Mouse (Mus musculus) lung, embryonic 14.5 days (tissue): ENCODE data around the gene Psmd4. TPM values are rescaled to one million over a fixed set of nuclear protein-coding genes. Genes with fewer than 3 reads are reported as not detected.

Experiments used
- ATAC-seq: fragments of 200-750 bp; cut with Nextera tagmentation; 2 replicates; pipeline ENCODE4 v1.8.0; 2017; ENCODE audit warnings: mild to moderate bottlenecking, moderate TSS enrichment, moderate library complexity; ENCODE audit not compliant: insufficient read depth
- DNase-seq: peaks from one replicate; pipeline ENCODE4 v3.0.0-alpha.2; 2015
- H3K27ac ChIP-seq: fragments of 300-500 bp; sonication (generic); 2 replicates; pipeline ENCODE4 v1.5.1; 2014; ENCODE audit warnings: low read depth, mild to moderate bottlenecking, moderate library complexity
- H3K27me3 ChIP-seq: fragments of 300-500 bp; sonication (generic); 2 replicates; pipeline ENCODE4 v1.6.1; 2014; ENCODE audit warnings: low read length, control low read depth; ENCODE audit not compliant: insufficient read depth
- H3K36me3 ChIP-seq: fragments of 300-500 bp; sonication (generic); 2 replicates; pipeline ENCODE4 v1.6.1; 2014; ENCODE audit warnings: control low read depth; ENCODE audit not compliant: insufficient read depth
- H3K4me1 ChIP-seq: fragments of 300-500 bp; sonication (generic); 2 replicates; pipeline ENCODE4 v1.6.1; 2014; ENCODE audit warnings: antibody characterized with exemption, control low read depth; ENCODE audit not compliant: insufficient read depth
- H3K4me2 ChIP-seq: fragments of 300-500 bp; sonication (generic); 2 replicates; pipeline ENCODE4 v1.6.1; 2014; ENCODE audit warnings: mild to moderate bottlenecking
- H3K4me3 ChIP-seq: fragments of 300-500 bp; sonication (generic); 2 replicates; pipeline ENCODE4 v1.5.1; 2014; ENCODE audit warnings: low read depth, low read length
- H3K9ac ChIP-seq: fragments of 300-500 bp; sonication (generic); 2 replicates; pipeline ENCODE4 v1.6.1; 2014
- H3K9me3 ChIP-seq: fragments of 300-500 bp; sonication (generic); 2 replicates; pipeline ENCODE4 v1.6.1; 2016; ENCODE audit warnings: low read depth, low read length, control low read depth
- CTCF ChIP-seq: IDR thresholded peaks from 2 replicates; pipeline ENCODE4 v1.5.1; 2016; ENCODE audit warnings: antibody characterized with exemption, low read depth
- WGBS: fragments of 180-500 bp; shearing (Covaris S2); extraction: QIAGEN DNeasy Blood & Tissue Kit; methylation state at CpG from one replicate; pipeline ENCODE4 v1.1.7; 2014; 5-methylcytosine and 5-hydroxymethylcytosine counted together
- polyA plus RNA-seq: library from polyadenylated mRNA; unstranded; fragments of >200 nt; fragmentation: Nextera tagmentation; extraction: Ambion mirVana; gene quantifications from 2 replicates; pipeline ENCODE4 v1.2.1, GENCODE M21; 2014

Psmd4 gene
- polyA plus RNA-seq, 1 experiment from 2014 or later = 250 TPM

- no peaks in the 10 kb centered on the region for H3K9me3 ChIP-seq
- H3K36me3 ChIP-seq = peaks cover 29% of the 10 kb centered on the region
- peaks cover 8% of the 10 kb centered on the region; the same call in 1 of the 2 replicates for H3K4me1 ChIP-seq
- ATAC-seq (peak; percentile 10; the same call in 1 of the 2 replicates), DNase-seq (peak; percentile 68)
- peak overlapping the region; percentile 91 for H3K4me2 ChIP-seq
- peak overlapping the region; percentile 84 for H3K4me3 ChIP-seq
- WGBS = 1% methylated on average over 44 of the region's 44 CpGs
- no peaks in the 10 kb centered on the region for H3K27me3 ChIP-seq
- H3K27ac ChIP-seq = peak overlapping the region; percentile 99
- TF ChIP-seq CTCF = no peak
- peak overlapping the region; percentile 73 for H3K9ac ChIP-seq
Observed at GRCm38 (mm10) chr3:95014428-95015151, 27.8 kb downstream of the Psmd4 start.

- peaks cover 36% of the 10 kb centered on the region for H3K36me3 ChIP-seq
- H3K9ac ChIP-seq = peak overlapping the region; percentile 73
- DNase-seq (no peak), ATAC-seq (no peak)
- TF ChIP-seq CTCF = peak; percentile 19; the same call in 1 of the 2 replicates
- peak overlapping the region; percentile 91 for H3K4me2 ChIP-seq
- H3K4me3 ChIP-seq = peak overlapping the region; percentile 84
- no peaks in the 10 kb centered on the region for H3K9me3 ChIP-seq
- H3K27me3 ChIP-seq = no peaks in the 10 kb centered on the region
- peak overlapping the region; percentile 99; the same call in 1 of the 2 replicates for H3K27ac ChIP-seq
- peaks cover 8% of the 10 kb centered on the region; the same call in 1 of the 2 replicates for H3K4me1 ChIP-seq
- 19% methylated on average over 13 of the region's 13 CpGs for WGBS
Observed at GRCm38 (mm10) chr3:95013699-95014427, 28.6 kb downstream of the Psmd4 start.

GRCm38 (mm10) chr3:95012982-95013381 lies 29.4 kb downstream of the Psmd4 start:
- H3K4me1 ChIP-seq = peaks cover 8% of the 10 kb centered on the region; the same call in 1 of the 2 replicates
- no peaks in the 10 kb centered on the region for H3K9me3 ChIP-seq
- DNase-seq = no peak
- peak overlapping the region; percentile 91; the same call in 1 of the 2 replicates for H3K4me2 ChIP-seq
- H3K27ac ChIP-seq = no peak overlapping the region
- H3K27me3 ChIP-seq = no peaks in the 10 kb centered on the region
- ATAC-seq = no peak
- no peak overlapping the region; the same call in 1 of the 2 replicates for H3K9ac ChIP-seq
- H3K4me3 ChIP-seq = no peak overlapping the region
- peaks cover 45% of the 10 kb centered on the region for H3K36me3 ChIP-seq
- 75% methylated on average over 3 of the region's 3 CpGs for WGBS
- no peak for TF ChIP-seq CTCF

- WGBS = 79% methylated on average over 7 of the region's 7 CpGs
Observed at GRCm38 (mm10) chr3:95010396-95010795, 32.0 kb downstream of the Psmd4 start.

GRCm38 (mm10) chr3:95007706-95008105 lies 34.7 kb downstream of the Psmd4 start:
- no peak overlapping the region for H3K27ac ChIP-seq
- peak; percentile 19; the same call in 1 of the 2 replicates for ATAC-seq
- WGBS = 86% methylated on average over 9 of the region's 9 CpGs

More at GRCm38 (mm10) chr3:95010396-95010795, 32.0 kb downstream of the Psmd4 start:
- TF ChIP-seq CTCF = no peak
- ATAC-seq (no peak), DNase-seq (no peak)
- Histone ChIP-seq H3K4me2 (no peak overlapping the region), H3K27me3 (no peaks in the 10 kb centered on the region), H3K4me1 (peaks cover 8% of the 10 kb centered on the region; the same call in 1 of the 2 replicates), H3K4me3 (no peak overlapping the region), H3K27ac (no peak overlapping the region), H3K9me3 (no peaks in the 10 kb centered on the region), H3K9ac (no peak overlapping the region), H3K36me3 (peaks cover 69% of the 10 kb centered on the region)

GRCm38 (mm10) chr3:95005651-95006050 lies 36.8 kb downstream of the Psmd4 start:
- ATAC-seq = no peak
- Histone ChIP-seq H3K4me2 (no peak overlapping the region), H3K27me3 (no peaks in the 10 kb centered on the region), H3K4me3 (no peak overlapping the region), H3K4me1 (no peaks in the 10 kb centered on the region), H3K9me3 (no peaks in the 10 kb centered on the region), H3K36me3 (peaks cover 94% of the 10 kb centered on the region), H3K27ac (no peak overlapping the region), H3K9ac (no peak overlapping the region)
- no peak for TF ChIP-seq CTCF
- no peak for DNase-seq
- 87% methylated on average over 3 of the region's 3 CpGs for WGBS

More at GRCm38 (mm10) chr3:95007706-95008105, 34.7 kb downstream of the Psmd4 start:
- no peaks in the 10 kb centered on the region for H3K4me1 ChIP-seq
- H3K36me3 ChIP-seq = peaks cover 93% of the 10 kb centered on the region
- no peak overlapping the region for H3K9ac ChIP-seq
- H3K4me3 ChIP-seq = no peak overlapping the region
- no peaks in the 10 kb centered on the region for H3K27me3 ChIP-seq
- no peak for DNase-seq
- H3K4me2 ChIP-seq = no peak overlapping the region
- H3K9me3 ChIP-seq = no peaks in the 10 kb centered on the region
- TF ChIP-seq CTCF = no peak

- H3K4me2 ChIP-seq = no peak overlapping the region
- TF ChIP-seq CTCF = no peak
- no peak overlapping the region for H3K27ac ChIP-seq
- no peaks in the 10 kb centered on the region for H3K4me1 ChIP-seq
- H3K4me3 ChIP-seq = no peak overlapping the region
- DNase-seq (no peak), ATAC-seq (no peak)
- no peaks in the 10 kb centered on the region for H3K9me3 ChIP-seq
- no peak overlapping the region for H3K9ac ChIP-seq
- peaks cover 86% of the 10 kb centered on the region for H3K36me3 ChIP-seq
- H3K27me3 ChIP-seq = no peaks in the 10 kb centered on the region
Observed at GRCm38 (mm10) chr3:95003273-95003672, 39.1 kb downstream of the Psmd4 start.
